Mouse (Mus musculus): ENCODE data around the gene Frs3. TPM values are rescaled to one million over a fixed set of nuclear protein-coding genes. Genes with fewer than 3 reads are reported as not detected.
A peak's percentile ranks its signal among the peaks of the same experiment; 100 is the strongest.

Gene Frs3
- polyA plus RNA-seq, 1 experiment from 2014 or later: 41.9 TPM

- Histone ChIP-seq H3K36me3 (ENCODE audit: control insufficient read depth, insufficient read depth, low read length) (no peaks in the 10 kb centered on the region), H3K27me3 (ENCODE audit: control insufficient read depth, insufficient read depth, low read length) (peaks cover 15% of the 10 kb centered on the region; the same call in 1 of the 2 replicates), H3K4me3 (ENCODE audit: low read depth, low read length) (peak within 1 kb of the TSS; percentile 44), H3K9ac (replicated peaks; ENCODE audit: low read depth, low read length) (peak within 1 kb of the TSS; percentile 53), H3K4me1 (ENCODE audit: control insufficient read depth, insufficient read depth, low read length) (peaks cover 14% of the 10 kb centered on the region; the same call in 1 of the 2 replicates), H3K4me2 (ENCODE audit: low read depth, low read length) (peak within 1 kb of the TSS; percentile 89), H3K9me3 (ENCODE audit: control insufficient read depth, low read length) (no peaks in the 10 kb centered on the region), H3K27ac (ENCODE audit: low read depth, low read length) (no peak within 1 kb of the TSS)
- peak; percentile 81 for ATAC-seq (ENCODE audit: low read depth)
- WGBS: under 1% methylated on average over 41 of the region's 47 CpGs
These were observed 48.0 kb downstream of the Frs3 start, which contains the start of gene Tfeb for GRCm38 (mm10) chr17:47736856-47737255. Tfeb (plus strand) TSS chr17:47737030.

GRCm38 (mm10) chr17:47737271-47738065 is 48.6 kb downstream of the Frs3 start:
- 1% methylated on average over 39 of the region's 60 CpGs for WGBS
- peaks cover 15% of the 10 kb centered on the region; the same call in 1 of the 2 replicates for H3K27me3 ChIP-seq (ENCODE audit: control insufficient read depth, insufficient read depth, low read length)
- ATAC-seq (ENCODE audit: low read depth): peak; percentile 74

GRCm38 (mm10) chr17:47738066-47738878 is 49.4 kb downstream of the Frs3 start:
- Histone ChIP-seq H3K4me3 (ENCODE audit: low read depth, low read length) (peak overlapping the region; percentile 44), H3K27me3 (ENCODE audit: control insufficient read depth, insufficient read depth, low read length) (peaks cover 15% of the 10 kb centered on the region; the same call in 1 of the 2 replicates), H3K27ac (ENCODE audit: low read depth, low read length) (no peak overlapping the region), H3K9me3 (ENCODE audit: control insufficient read depth, low read length) (no peaks in the 10 kb centered on the region), H3K4me2 (ENCODE audit: low read depth, low read length) (peak overlapping the region; percentile 89), H3K9ac (replicated peaks; ENCODE audit: low read depth, low read length) (peak overlapping the region; percentile 53; the same call in 1 of the 2 replicates), H3K4me1 (ENCODE audit: control insufficient read depth, insufficient read depth, low read length) (peaks cover 14% of the 10 kb centered on the region; the same call in 1 of the 2 replicates), H3K36me3 (ENCODE audit: control insufficient read depth, insufficient read depth, low read length) (no peaks in the 10 kb centered on the region)
- peak; percentile 39 for ATAC-seq (ENCODE audit: low read depth)
- 1% methylated on average over 52 of the region's 61 CpGs for WGBS

More at GRCm38 (mm10) chr17:47737271-47738065, 48.6 kb downstream of the Frs3 start:
- Histone ChIP-seq H3K4me1 (ENCODE audit: control insufficient read depth, insufficient read depth, low read length) (peaks cover 14% of the 10 kb centered on the region; the same call in 1 of the 2 replicates), H3K4me2 (ENCODE audit: low read depth, low read length) (peak overlapping the region; percentile 89), H3K9ac (replicated peaks; ENCODE audit: low read depth, low read length) (peak overlapping the region; percentile 53), H3K9me3 (ENCODE audit: control insufficient read depth, low read length) (no peaks in the 10 kb centered on the region), H3K36me3 (ENCODE audit: control insufficient read depth, insufficient read depth, low read length) (no peaks in the 10 kb centered on the region), H3K4me3 (ENCODE audit: low read depth, low read length) (peak overlapping the region; percentile 44), H3K27ac (ENCODE audit: low read depth, low read length) (no peak overlapping the region)

- peak overlapping the region; percentile 89 for H3K4me2 ChIP-seq (ENCODE audit: low read depth, low read length)
- ATAC-seq (ENCODE audit: low read depth): no peak
- 3% methylated on average over 20 of the region's 20 CpGs for WGBS
- no peak overlapping the region for H3K9ac ChIP-seq (replicated peaks; ENCODE audit: low read depth, low read length)
- H3K4me3 ChIP-seq (ENCODE audit: low read depth, low read length): peak overlapping the region; percentile 44
- H3K27me3 ChIP-seq (ENCODE audit: control insufficient read depth, insufficient read depth, low read length): peaks cover 15% of the 10 kb centered on the region; the same call in 1 of the 2 replicates
- H3K27ac ChIP-seq (ENCODE audit: low read depth, low read length): no peak overlapping the region
- H3K36me3 ChIP-seq (ENCODE audit: control insufficient read depth, insufficient read depth, low read length): no peaks in the 10 kb centered on the region
- H3K4me1 ChIP-seq (ENCODE audit: control insufficient read depth, insufficient read depth, low read length): peaks cover 14% of the 10 kb centered on the region; the same call in 1 of the 2 replicates
- H3K9me3 ChIP-seq (ENCODE audit: control insufficient read depth, low read length): no peaks in the 10 kb centered on the region
These were observed 50.3 kb downstream of the Frs3 start for GRCm38 (mm10) chr17:47738879-47739798.

GRCm38 (mm10) chr17:47740186-47740585 is 51.4 kb downstream of the Frs3 start:
- Histone ChIP-seq H3K4me1 (ENCODE audit: control insufficient read depth, insufficient read depth, low read length) (peaks cover 14% of the 10 kb centered on the region; the same call in 1 of the 2 replicates), H3K27ac (ENCODE audit: low read depth, low read length) (no peak overlapping the region), H3K9me3 (ENCODE audit: control insufficient read depth, low read length) (no peaks in the 10 kb centered on the region; the same call in 1 of the 2 replicates), H3K4me2 (ENCODE audit: low read depth, low read length) (no peak overlapping the region), H3K4me3 (ENCODE audit: low read depth, low read length) (no peak overlapping the region), H3K36me3 (ENCODE audit: control insufficient read depth, insufficient read depth, low read length) (no peaks in the 10 kb centered on the region), H3K9ac (replicated peaks; ENCODE audit: low read depth, low read length) (no peak overlapping the region), H3K27me3 (ENCODE audit: control insufficient read depth, insufficient read depth, low read length) (peaks cover 15% of the 10 kb centered on the region; the same call in 1 of the 2 replicates)
- ATAC-seq (ENCODE audit: low read depth): no peak
- 51% methylated on average over 2 of the region's 2 CpGs for WGBS

GRCm38 (mm10) chr17:47742991-47743734 is 54.3 kb downstream of the Frs3 start:
- 47% methylated on average over 16 of the region's 16 CpGs for WGBS
- H3K27me3 ChIP-seq (ENCODE audit: control insufficient read depth, insufficient read depth, low read length): peaks cover 6% of the 10 kb centered on the region; the same call in 1 of the 2 replicates
- H3K4me1 ChIP-seq (ENCODE audit: control insufficient read depth, insufficient read depth, low read length): peaks cover 6% of the 10 kb centered on the region; the same call in 1 of the 2 replicates

GRCm38 (mm10) chr17:47744086-47744485 is 55.3 kb downstream of the Frs3 start:
- Histone ChIP-seq H3K27ac (ENCODE audit: low read depth, low read length) (no peak overlapping the region), H3K4me3 (ENCODE audit: low read depth, low read length) (no peak overlapping the region), H3K4me1 (ENCODE audit: control insufficient read depth, insufficient read depth, low read length) (0 out of 2 replicates have a peak, but pooled peaks cover 2% of the 10 kb centered on the region), H3K4me2 (ENCODE audit: low read depth, low read length) (no peak overlapping the region), H3K27me3 (ENCODE audit: control insufficient read depth, insufficient read depth, low read length) (0 out of 2 replicates have a peak, but pooled peaks cover 2% of the 10 kb centered on the region), H3K9ac (replicated peaks; ENCODE audit: low read depth, low read length) (no peak overlapping the region), H3K9me3 (ENCODE audit: control insufficient read depth, low read length) (no peaks in the 10 kb centered on the region; the same call in 1 of the 2 replicates), H3K36me3 (ENCODE audit: control insufficient read depth, insufficient read depth, low read length) (no peaks in the 10 kb centered on the region)
- ATAC-seq (ENCODE audit: low read depth): no peak
- 92% methylated on average over 14 of the region's 14 CpGs for WGBS

More at GRCm38 (mm10) chr17:47742991-47743734, 54.3 kb downstream of the Frs3 start:
- Histone ChIP-seq H3K9me3 (ENCODE audit: control insufficient read depth, low read length) (no peaks in the 10 kb centered on the region; the same call in 1 of the 2 replicates), H3K27ac (ENCODE audit: low read depth, low read length) (no peak overlapping the region), H3K4me3 (ENCODE audit: low read depth, low read length) (no peak overlapping the region), H3K36me3 (ENCODE audit: control insufficient read depth, insufficient read depth, low read length) (no peaks in the 10 kb centered on the region), H3K4me2 (ENCODE audit: low read depth, low read length) (no peak overlapping the region), H3K9ac (replicated peaks; ENCODE audit: low read depth, low read length) (no peak overlapping the region)
- no peak for ATAC-seq (ENCODE audit: low read depth)

All from neural tube, embryonic 14.5 days (tissue).